Mouse (Mus musculus): ENCODE measurements around the gene Cd83. TPM values are rescaled to one million over a fixed set of nuclear protein-coding genes. Genes with fewer than 3 reads are reported as not detected.

The Cd83 gene
- polyA plus RNA-seq, 1 experiment from 2014 or later = 30.8 TPM

GRCm38 (mm10) chr13:43754455-43755128, 30.0 kb upstream of the Cd83 start:
- no peak for ATAC-seq (ENCODE audit: low FRiP score)

GRCm38 (mm10) chr13:43755573-43755972, 29.0 kb upstream of the Cd83 start:
- no peaks in the 10 kb centered on the region for H3K9me3 ChIP-seq (ENCODE audit: control insufficient read depth, low read length)
- DNase-seq (ENCODE audit: low spot score) (no peak), ATAC-seq (ENCODE audit: low FRiP score) (no peak)
- no peak overlapping the region for H3K9ac ChIP-seq
- no peak overlapping the region for H3K27ac ChIP-seq
- H3K36me3 ChIP-seq (replicated peaks; ENCODE audit: control insufficient read depth, insufficient read depth) = no peaks in the 10 kb centered on the region
- no peaks in the 10 kb centered on the region for H3K27me3 ChIP-seq (ENCODE audit: control insufficient read depth, insufficient read depth, low read length)
- peaks cover 5% of the 10 kb centered on the region; the same call in 1 of the 2 replicates for H3K4me1 ChIP-seq (replicated peaks; ENCODE audit: control insufficient read depth, insufficient read depth, low read length)
- no peak overlapping the region for H3K4me2 ChIP-seq (replicated peaks)
- WGBS = 77% methylated on average over 7 of the region's 7 CpGs
- no peak overlapping the region for H3K4me3 ChIP-seq (replicated peaks; ENCODE audit: low read length)

More at GRCm38 (mm10) chr13:43754455-43755128, 30.0 kb upstream of the Cd83 start:
- peaks cover 5% of the 10 kb centered on the region; the same call in 1 of the 2 replicates for H3K4me1 ChIP-seq (replicated peaks; ENCODE audit: control insufficient read depth, insufficient read depth, low read length)
- H3K27ac ChIP-seq = no peak overlapping the region
- no peaks in the 10 kb centered on the region for H3K36me3 ChIP-seq (replicated peaks; ENCODE audit: control insufficient read depth, insufficient read depth)
- H3K9me3 ChIP-seq (ENCODE audit: control insufficient read depth, low read length) = no peaks in the 10 kb centered on the region
- H3K4me3 ChIP-seq (replicated peaks; ENCODE audit: low read length) = no peak overlapping the region
- 89% methylated on average over 3 of the region's 3 CpGs for WGBS
- H3K9ac ChIP-seq = no peak overlapping the region
- no peak for DNase-seq (ENCODE audit: low spot score)
- no peak overlapping the region for H3K4me2 ChIP-seq (replicated peaks)
- no peaks in the 10 kb centered on the region for H3K27me3 ChIP-seq (ENCODE audit: control insufficient read depth, insufficient read depth, low read length)

- Histone ChIP-seq H3K4me3 (replicated peaks; ENCODE audit: low read length) (no peak overlapping the region), H3K9ac (no peak overlapping the region), H3K4me1 (replicated peaks; ENCODE audit: control insufficient read depth, insufficient read depth, low read length) (no peaks in the 10 kb centered on the region; the same call in 1 of the 2 replicates), H3K36me3 (replicated peaks; ENCODE audit: control insufficient read depth, insufficient read depth) (no peaks in the 10 kb centered on the region), H3K27me3 (ENCODE audit: control insufficient read depth, insufficient read depth, low read length) (no peaks in the 10 kb centered on the region), H3K27ac (no peak overlapping the region), H3K4me2 (replicated peaks) (no peak overlapping the region), H3K9me3 (ENCODE audit: control insufficient read depth, low read length) (no peaks in the 10 kb centered on the region)
- no peak for ATAC-seq (ENCODE audit: low FRiP score)
- WGBS = 92% methylated on average over 12 of the region's 12 CpGs
- no peak for DNase-seq (ENCODE audit: low spot score)
Observed at GRCm38 (mm10) chr13:43761156-43761855, 23.3 kb upstream of the Cd83 start.

- no peak overlapping the region for H3K9ac ChIP-seq
- no peak for ATAC-seq (ENCODE audit: low FRiP score)
- H3K9me3 ChIP-seq (ENCODE audit: control insufficient read depth, low read length) = no peaks in the 10 kb centered on the region
- no peak overlapping the region for H3K4me3 ChIP-seq (replicated peaks; ENCODE audit: low read length)
- DNase-seq (ENCODE audit: low spot score) = no peak
- no peak overlapping the region for H3K27ac ChIP-seq
- H3K4me1 ChIP-seq (replicated peaks; ENCODE audit: control insufficient read depth, insufficient read depth, low read length) = peaks cover 2% of the 10 kb centered on the region
- 92% methylated on average over 9 of the region's 9 CpGs for WGBS
- H3K27me3 ChIP-seq (ENCODE audit: control insufficient read depth, insufficient read depth, low read length) = no peaks in the 10 kb centered on the region
- no peak overlapping the region for H3K4me2 ChIP-seq (replicated peaks)
- no peaks in the 10 kb centered on the region for H3K36me3 ChIP-seq (replicated peaks; ENCODE audit: control insufficient read depth, insufficient read depth)
Observed at GRCm38 (mm10) chr13:43762901-43763300, 21.7 kb upstream of the Cd83 start.

GRCm38 (mm10) chr13:43763301-43763994, 21.1 kb upstream of the Cd83 start:
- H3K4me1 ChIP-seq (replicated peaks; ENCODE audit: control insufficient read depth, insufficient read depth, low read length) = peaks cover 4% of the 10 kb centered on the region
- no peak overlapping the region for H3K4me3 ChIP-seq (replicated peaks; ENCODE audit: low read length)
- H3K27me3 ChIP-seq (ENCODE audit: control insufficient read depth, insufficient read depth, low read length) = no peaks in the 10 kb centered on the region
- DNase-seq (ENCODE audit: low spot score) = no peak
- H3K36me3 ChIP-seq (replicated peaks; ENCODE audit: control insufficient read depth, insufficient read depth) = no peaks in the 10 kb centered on the region
- no peaks in the 10 kb centered on the region for H3K9me3 ChIP-seq (ENCODE audit: control insufficient read depth, low read length)
- 94% methylated on average over 12 of the region's 12 CpGs for WGBS
- ATAC-seq (ENCODE audit: low FRiP score) = no peak
- H3K27ac ChIP-seq = no peak overlapping the region
- no peak overlapping the region for H3K9ac ChIP-seq
- H3K4me2 ChIP-seq (replicated peaks) = no peak overlapping the region

- no peak; the same call in 1 of the 2 replicates for ATAC-seq (ENCODE audit: low FRiP score)
- 72% methylated on average over 8 of the region's 8 CpGs for WGBS
Observed at GRCm38 (mm10) chr13:43763995-43764579, 20.5 kb upstream of the Cd83 start.

GRCm38 (mm10) chr13:43765293-43765814, 19.2 kb upstream of the Cd83 start:
- ATAC-seq (ENCODE audit: low FRiP score) (no peak), DNase-seq (ENCODE audit: low spot score) (no peak)
- Histone ChIP-seq H3K9ac (no peak overlapping the region), H3K27me3 (ENCODE audit: control insufficient read depth, insufficient read depth, low read length) (no peaks in the 10 kb centered on the region), H3K27ac (no peak overlapping the region), H3K36me3 (replicated peaks; ENCODE audit: control insufficient read depth, insufficient read depth) (no peaks in the 10 kb centered on the region), H3K4me3 (replicated peaks; ENCODE audit: low read length) (no peak overlapping the region), H3K4me2 (replicated peaks) (no peak overlapping the region), H3K9me3 (ENCODE audit: control insufficient read depth, low read length) (no peaks in the 10 kb centered on the region), H3K4me1 (replicated peaks; ENCODE audit: control insufficient read depth, insufficient read depth, low read length) (peaks cover 4% of the 10 kb centered on the region)
- WGBS = 86% methylated on average over 11 of the region's 11 CpGs

More at GRCm38 (mm10) chr13:43763995-43764579, 20.5 kb upstream of the Cd83 start:
- Histone ChIP-seq H3K4me1 (replicated peaks; ENCODE audit: control insufficient read depth, insufficient read depth, low read length) (peaks cover 4% of the 10 kb centered on the region), H3K27ac (no peak overlapping the region), H3K4me2 (replicated peaks) (no peak overlapping the region), H3K36me3 (replicated peaks; ENCODE audit: control insufficient read depth, insufficient read depth) (no peaks in the 10 kb centered on the region), H3K9me3 (ENCODE audit: control insufficient read depth, low read length) (no peaks in the 10 kb centered on the region), H3K27me3 (ENCODE audit: control insufficient read depth, insufficient read depth, low read length) (no peaks in the 10 kb centered on the region), H3K9ac (no peak overlapping the region), H3K4me3 (replicated peaks; ENCODE audit: low read length) (no peak overlapping the region)
- peak; percentile 63 for DNase-seq (ENCODE audit: low spot score)

GRCm38 (mm10) chr13:43766786-43767680, 17.5 kb upstream of the Cd83 start:
- ATAC-seq (ENCODE audit: low FRiP score) = peak; percentile 69
- Histone ChIP-seq H3K9me3 (ENCODE audit: control insufficient read depth, low read length) (no peaks in the 10 kb centered on the region), H3K4me2 (replicated peaks) (no peak overlapping the region), H3K9ac (no peak overlapping the region), H3K4me3 (replicated peaks; ENCODE audit: low read length) (no peak overlapping the region), H3K27me3 (ENCODE audit: control insufficient read depth, insufficient read depth, low read length) (no peaks in the 10 kb centered on the region), H3K4me1 (replicated peaks; ENCODE audit: control insufficient read depth, insufficient read depth, low read length) (peaks cover 4% of the 10 kb centered on the region), H3K27ac (peak overlapping the region; percentile 3; the same call in 1 of the 2 replicates), H3K36me3 (replicated peaks; ENCODE audit: control insufficient read depth, insufficient read depth) (no peaks in the 10 kb centered on the region)
- WGBS = 43% methylated on average over 7 of the region's 7 CpGs
- DNase-seq (ENCODE audit: low spot score) = peak; percentile 51
